Mouse (Mus musculus) gastrocnemius, adult 8-10 months (tissue): ENCODE data around the gene Btbd6. TPM values are rescaled to one million over a fixed set of nuclear protein-coding genes. Genes with fewer than 3 reads are reported as not detected.

Experiments used
- DNase-seq, 2 experiments: peaks; one replicate each; pipeline ENCODE4 v3.0.0; 2022; ENCODE audit warnings: low spot score in 2 of 2
- total RNA-seq, 4 experiments: library from RNA; stranded (reverse); gene quantifications; 2 replicates each; pipeline ENCODE4 v1.2.4; 2022

The Btbd6 gene
- 10 to 100 TPM; 18.6 to 23.6 (median 21.7) TPM for total RNA-seq

- DNase-seq = peak; percentile 81
These were observed at the start of gene Btbd6 for GRCm38 (mm10) chr12:112976371-112977073. Gene Btbd6, plus strand, starts transcription at chr12:112976482.

- DNase-seq = no peak
These were observed 49.0 kb upstream of the Btbd6 start for GRCm38 (mm10) chr12:112927265-112927664.

GRCm38 (mm10) chr12:112928401-112929241 lies 47.7 kb upstream of the Btbd6 start:
- DNase-seq = no peak

- peak; percentile 64 to 78 for DNase-seq
These were observed 46.5 kb upstream of the Btbd6 start, which contains the start of gene Jag2 for GRCm38 (mm10) chr12:112929562-112930352. Gene Jag2, minus strand, starts transcription at chr12:112929776.

- DNase-seq = peak; percentile 50 to 72
These were observed 43.6 kb upstream of the Btbd6 start for GRCm38 (mm10) chr12:112932647-112933046.

GRCm38 (mm10) chr12:112937906-112938305 lies 38.4 kb upstream of the Btbd6 start:
- no peak for DNase-seq

GRCm38 (mm10) chr12:112938366-112938765 lies 37.9 kb upstream of the Btbd6 start:
- no peak for DNase-seq

- DNase-seq = no peak
These were observed 37.3 kb upstream of the Btbd6 start for GRCm38 (mm10) chr12:112938873-112939565.

GRCm38 (mm10) chr12:112940238-112940637 lies 36.0 kb upstream of the Btbd6 start:
- DNase-seq = no peak

GRCm38 (mm10) chr12:112940710-112941109 lies 35.6 kb upstream of the Btbd6 start:
- DNase-seq = no peak

GRCm38 (mm10) chr12:112941156-112941775 lies 35.0 kb upstream of the Btbd6 start:
- peak in 1 of 2 experiments; percentile 36 for DNase-seq

GRCm38 (mm10) chr12:112941776-112942713 lies 34.2 kb upstream of the Btbd6 start, which contains the start of gene Nudt14:
Gene Nudt14, minus strand, starts transcription at chr12:112942124.
- DNase-seq = peak; percentile 62 to 65

- no peak for DNase-seq
These were observed 32.6 kb upstream of the Btbd6 start for GRCm38 (mm10) chr12:112943669-112944068.

- DNase-seq = no peak
These were observed 29.0 kb upstream of the Btbd6 start for GRCm38 (mm10) chr12:112947307-112947706.

GRCm38 (mm10) chr12:112950040-112950760 lies 26.1 kb upstream of the Btbd6 start:
- peak; percentile 72 to 77 for DNase-seq

- no peak for DNase-seq
These were observed 25.5 kb upstream of the Btbd6 start for GRCm38 (mm10) chr12:112950761-112951129.

- DNase-seq = no peak
These were observed 25.0 kb upstream of the Btbd6 start for GRCm38 (mm10) chr12:112951150-112951842.

- no peak for DNase-seq
These were observed 23.8 kb upstream of the Btbd6 start for GRCm38 (mm10) chr12:112952433-112952832.
